Mouse (Mus musculus): ENCODE measurements around the gene Pde4d. TPM values are rescaled to one million over a fixed set of nuclear protein-coding genes. Genes with fewer than 3 reads are reported as not detected.

The Pde4d gene
- polyA plus RNA-seq, 1 experiment from 2014 or later: 20.5 TPM

- no peak overlapping the region for H3K4me3 ChIP-seq (replicated peaks; ENCODE audit: low read length)
- no peaks in the 10 kb centered on the region for H3K4me1 ChIP-seq (replicated peaks; ENCODE audit: control insufficient read depth, insufficient read depth, low read length)
- H3K27me3 ChIP-seq (replicated peaks; ENCODE audit: control insufficient read depth, insufficient read depth, low read length): no peaks in the 10 kb centered on the region
- no peaks in the 10 kb centered on the region for H3K9me3 ChIP-seq (ENCODE audit: control insufficient read depth, low read length)
- no peak overlapping the region for H3K4me2 ChIP-seq (ENCODE audit: low read length)
- H3K27ac ChIP-seq (ENCODE audit: low read length): no peak overlapping the region
- WGBS: 45% methylated on average over 4 of the region's 4 CpGs
- no peak for ATAC-seq
- no peaks in the 10 kb centered on the region for H3K36me3 ChIP-seq (ENCODE audit: control insufficient read depth, insufficient read depth)
- H3K9ac ChIP-seq (replicated peaks; ENCODE audit: low read depth, low read length): no peak overlapping the region
These were observed 841.2 kb downstream of the Pde4d start for GRCm38 (mm10) chr13:109290922-109291321.

- H3K4me3 ChIP-seq (replicated peaks; ENCODE audit: low read length): no peak overlapping the region
- no peaks in the 10 kb centered on the region for H3K4me1 ChIP-seq (replicated peaks; ENCODE audit: control insufficient read depth, insufficient read depth, low read length)
- H3K9me3 ChIP-seq (ENCODE audit: control insufficient read depth, low read length): no peaks in the 10 kb centered on the region
- no peak overlapping the region for H3K9ac ChIP-seq (replicated peaks; ENCODE audit: low read depth, low read length)
- no peak for ATAC-seq
- no peak overlapping the region for H3K4me2 ChIP-seq (ENCODE audit: low read length)
- no peaks in the 10 kb centered on the region for H3K27me3 ChIP-seq (replicated peaks; ENCODE audit: control insufficient read depth, insufficient read depth, low read length)
- H3K36me3 ChIP-seq (ENCODE audit: control insufficient read depth, insufficient read depth): no peaks in the 10 kb centered on the region
- H3K27ac ChIP-seq (ENCODE audit: low read length): no peak overlapping the region
These were observed 843.3 kb downstream of the Pde4d start for GRCm38 (mm10) chr13:109293011-109293410.

- Histone ChIP-seq H3K4me3 (replicated peaks; ENCODE audit: low read length) (no peak overlapping the region), H3K36me3 (ENCODE audit: control insufficient read depth, insufficient read depth) (no peaks in the 10 kb centered on the region), H3K27ac (ENCODE audit: low read length) (no peak overlapping the region), H3K27me3 (replicated peaks; ENCODE audit: control insufficient read depth, insufficient read depth, low read length) (no peaks in the 10 kb centered on the region), H3K4me2 (ENCODE audit: low read length) (no peak overlapping the region), H3K4me1 (replicated peaks; ENCODE audit: control insufficient read depth, insufficient read depth, low read length) (no peaks in the 10 kb centered on the region), H3K9ac (replicated peaks; ENCODE audit: low read depth, low read length) (no peak overlapping the region), H3K9me3 (ENCODE audit: control insufficient read depth, low read length) (no peaks in the 10 kb centered on the region)
- ATAC-seq: no peak
- 35% methylated on average over 3 of the region's 3 CpGs for WGBS
These were observed 846.7 kb downstream of the Pde4d start for GRCm38 (mm10) chr13:109296347-109297037.

GRCm38 (mm10) chr13:109298852-109299251 is 849.1 kb downstream of the Pde4d start:
- no peak for ATAC-seq
- Histone ChIP-seq H3K4me2 (ENCODE audit: low read length) (no peak overlapping the region), H3K9ac (replicated peaks; ENCODE audit: low read depth, low read length) (no peak overlapping the region), H3K4me1 (replicated peaks; ENCODE audit: control insufficient read depth, insufficient read depth, low read length) (0 out of 2 replicates have a peak, but pooled peaks cover 1% of the 10 kb centered on the region), H3K9me3 (ENCODE audit: control insufficient read depth, low read length) (no peaks in the 10 kb centered on the region), H3K27ac (ENCODE audit: low read length) (no peak overlapping the region), H3K27me3 (replicated peaks; ENCODE audit: control insufficient read depth, insufficient read depth, low read length) (no peaks in the 10 kb centered on the region), H3K36me3 (ENCODE audit: control insufficient read depth, insufficient read depth) (no peaks in the 10 kb centered on the region), H3K4me3 (replicated peaks; ENCODE audit: low read length) (no peak overlapping the region)
- 91% methylated on average over 7 of the region's 7 CpGs for WGBS

GRCm38 (mm10) chr13:109299511-109300250 is 849.9 kb downstream of the Pde4d start:
- Histone ChIP-seq H3K4me3 (replicated peaks; ENCODE audit: low read length) (no peak overlapping the region), H3K9me3 (ENCODE audit: control insufficient read depth, low read length) (no peaks in the 10 kb centered on the region), H3K9ac (replicated peaks; ENCODE audit: low read depth, low read length) (no peak overlapping the region), H3K4me1 (replicated peaks; ENCODE audit: control insufficient read depth, insufficient read depth, low read length) (0 out of 2 replicates have a peak, but pooled peaks cover 2% of the 10 kb centered on the region), H3K27me3 (replicated peaks; ENCODE audit: control insufficient read depth, insufficient read depth, low read length) (no peaks in the 10 kb centered on the region), H3K36me3 (ENCODE audit: control insufficient read depth, insufficient read depth) (no peaks in the 10 kb centered on the region), H3K4me2 (ENCODE audit: low read length) (no peak overlapping the region), H3K27ac (ENCODE audit: low read length) (no peak overlapping the region)
- ATAC-seq: no peak
- WGBS: 84% methylated on average over 12 of the region's 12 CpGs

GRCm38 (mm10) chr13:109312542-109312941 is 862.8 kb downstream of the Pde4d start:
- ATAC-seq: peak; percentile 40; the same call in 1 of the 2 replicates
- H3K4me2 ChIP-seq (ENCODE audit: low read length): no peak overlapping the region

GRCm38 (mm10) chr13:109315608-109316007 is 865.9 kb downstream of the Pde4d start:
- Histone ChIP-seq H3K9me3 (ENCODE audit: control insufficient read depth, low read length) (no peaks in the 10 kb centered on the region), H3K4me1 (replicated peaks; ENCODE audit: control insufficient read depth, insufficient read depth, low read length) (peaks cover 5% of the 10 kb centered on the region), H3K4me3 (replicated peaks; ENCODE audit: low read length) (no peak overlapping the region), H3K27me3 (replicated peaks; ENCODE audit: control insufficient read depth, insufficient read depth, low read length) (no peaks in the 10 kb centered on the region), H3K27ac (ENCODE audit: low read length) (no peak overlapping the region), H3K36me3 (ENCODE audit: control insufficient read depth, insufficient read depth) (no peaks in the 10 kb centered on the region), H3K4me2 (ENCODE audit: low read length) (no peak overlapping the region), H3K9ac (replicated peaks; ENCODE audit: low read depth, low read length) (no peak overlapping the region)
- WGBS: 62% methylated on average over 9 of the region's 9 CpGs
- ATAC-seq: no peak

More at GRCm38 (mm10) chr13:109312542-109312941, 862.8 kb downstream of the Pde4d start:
- H3K4me1 ChIP-seq (replicated peaks; ENCODE audit: control insufficient read depth, insufficient read depth, low read length): peaks cover 5% of the 10 kb centered on the region
- 8% methylated on average over 7 of the region's 7 CpGs for WGBS
- no peaks in the 10 kb centered on the region for H3K27me3 ChIP-seq (replicated peaks; ENCODE audit: control insufficient read depth, insufficient read depth, low read length)
- H3K4me3 ChIP-seq (replicated peaks; ENCODE audit: low read length): no peak overlapping the region
- H3K36me3 ChIP-seq (ENCODE audit: control insufficient read depth, insufficient read depth): no peaks in the 10 kb centered on the region
- no peak overlapping the region for H3K9ac ChIP-seq (replicated peaks; ENCODE audit: low read depth, low read length)
- H3K9me3 ChIP-seq (ENCODE audit: control insufficient read depth, low read length): no peaks in the 10 kb centered on the region
- no peak overlapping the region for H3K27ac ChIP-seq (ENCODE audit: low read length)

GRCm38 (mm10) chr13:109317644-109318043 is 867.9 kb downstream of the Pde4d start:
- Histone ChIP-seq H3K4me3 (replicated peaks; ENCODE audit: low read length) (no peak overlapping the region), H3K9ac (replicated peaks; ENCODE audit: low read depth, low read length) (no peak overlapping the region), H3K4me1 (replicated peaks; ENCODE audit: control insufficient read depth, insufficient read depth, low read length) (peaks cover 2% of the 10 kb centered on the region), H3K27me3 (replicated peaks; ENCODE audit: control insufficient read depth, insufficient read depth, low read length) (no peaks in the 10 kb centered on the region), H3K36me3 (ENCODE audit: control insufficient read depth, insufficient read depth) (no peaks in the 10 kb centered on the region), H3K27ac (ENCODE audit: low read length) (no peak overlapping the region), H3K9me3 (ENCODE audit: control insufficient read depth, low read length) (no peaks in the 10 kb centered on the region), H3K4me2 (ENCODE audit: low read length) (no peak overlapping the region)
- ATAC-seq: no peak
- 98% methylated on average over 2 of the region's 2 CpGs for WGBS

- WGBS: 84% methylated on average over 3 of the region's 3 CpGs
These were observed 868.8 kb downstream of the Pde4d start for GRCm38 (mm10) chr13:109318434-109318998.

More at GRCm38 (mm10) chr13:109318434-109318998, 868.8 kb downstream of the Pde4d start:
- no peak for ATAC-seq
- no peak overlapping the region for H3K4me3 ChIP-seq (replicated peaks; ENCODE audit: low read length)
- no peaks in the 10 kb centered on the region for H3K36me3 ChIP-seq (ENCODE audit: control insufficient read depth, insufficient read depth)
- H3K9ac ChIP-seq (replicated peaks; ENCODE audit: low read depth, low read length): no peak overlapping the region
- H3K4me1 ChIP-seq (replicated peaks; ENCODE audit: control insufficient read depth, insufficient read depth, low read length): no peaks in the 10 kb centered on the region
- H3K9me3 ChIP-seq (ENCODE audit: control insufficient read depth, low read length): no peaks in the 10 kb centered on the region
- H3K27me3 ChIP-seq (replicated peaks; ENCODE audit: control insufficient read depth, insufficient read depth, low read length): no peaks in the 10 kb centered on the region
- no peak overlapping the region for H3K4me2 ChIP-seq (ENCODE audit: low read length)
- no peak overlapping the region for H3K27ac ChIP-seq (ENCODE audit: low read length)

All from forebrain, embryonic 16.5 days (tissue).